Mouse (Mus musculus) urinary bladder, postnatal 4 days (tissue): ENCODE measurements at regions not wholly inside any gene's neighbourhood (a gene's known extent, or its start where the extent isn't known, plus 50 kb on each side); places are given as distances from the start of the nearest gene placed in this dataset.

ENCODE experiments used
- DNase-seq, 2 experiments: peaks; one replicate each; pipeline ENCODE4 v3.0.0; 2021 to 2022; ENCODE audit warnings: low spot score in 2 of 2

DNA sequence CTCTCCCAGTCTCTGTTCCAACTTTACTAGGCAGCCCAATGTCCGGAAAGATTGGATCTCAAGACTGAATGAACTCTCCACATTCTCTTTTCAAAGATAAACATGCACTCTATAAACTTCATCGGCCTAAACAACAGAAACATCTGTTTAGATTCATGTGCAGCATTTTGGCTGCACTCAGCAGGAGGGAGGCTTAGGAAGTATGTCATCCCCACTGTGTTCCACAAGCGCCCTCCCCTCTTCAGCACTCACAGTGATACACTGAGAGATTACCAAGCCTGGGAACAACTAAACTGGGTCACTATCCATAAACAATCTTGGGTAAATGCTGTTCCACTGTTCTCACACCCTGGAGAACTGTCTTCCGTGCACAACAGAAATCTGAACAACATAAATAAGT, 185.5 kb upstream of the Gm11114 start:
- peak in 1 of 2 experiments; percentile 21 for DNase-seq

DNA sequence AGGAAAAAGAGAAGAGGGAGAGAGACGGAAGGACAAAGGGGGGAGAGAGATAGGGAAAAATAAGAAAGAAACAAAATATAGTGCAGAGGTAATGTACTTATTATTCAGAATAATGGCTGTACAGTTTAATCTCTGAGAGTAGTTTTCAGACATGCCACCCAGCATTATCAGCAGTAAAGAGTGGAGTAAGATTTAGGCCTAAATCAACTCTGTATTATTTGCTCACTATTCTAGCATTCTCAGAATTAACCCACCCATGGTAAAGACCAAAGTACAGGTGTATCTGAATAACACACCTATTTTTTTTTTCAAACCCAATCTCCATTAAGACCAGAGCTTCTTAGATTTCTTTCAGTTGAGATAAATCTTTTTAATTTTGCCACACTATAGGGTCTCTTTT, 177.7 kb upstream of the Gm11114 start:
- DNase-seq, result no peak

- DNase-seq, result no peak
These were observed 175.6 kb upstream of the Gm11114 start for GRCm38 (mm10) chr9:85136715-85137582.

DNA sequence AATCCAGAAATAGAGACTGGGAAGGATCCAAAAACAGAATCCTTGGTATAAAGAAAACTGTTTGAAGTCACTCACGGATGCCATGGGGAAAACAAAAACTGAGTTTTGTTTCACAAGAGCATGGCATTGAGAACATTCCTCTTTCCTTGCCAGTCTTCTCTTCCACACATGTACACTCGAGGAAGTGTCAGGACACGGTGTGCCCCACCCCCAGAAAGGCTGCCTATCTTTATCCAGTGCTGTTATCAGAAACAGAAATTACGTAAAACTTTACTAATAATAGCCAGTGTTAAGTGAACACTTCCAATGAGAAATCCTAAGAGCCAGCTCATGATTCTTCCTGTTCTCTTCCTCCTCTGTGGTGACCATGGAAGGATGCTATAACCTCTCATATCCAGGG, 172.7 kb upstream of the Gm11114 start:
- DNase-seq, result no peak

DNA sequence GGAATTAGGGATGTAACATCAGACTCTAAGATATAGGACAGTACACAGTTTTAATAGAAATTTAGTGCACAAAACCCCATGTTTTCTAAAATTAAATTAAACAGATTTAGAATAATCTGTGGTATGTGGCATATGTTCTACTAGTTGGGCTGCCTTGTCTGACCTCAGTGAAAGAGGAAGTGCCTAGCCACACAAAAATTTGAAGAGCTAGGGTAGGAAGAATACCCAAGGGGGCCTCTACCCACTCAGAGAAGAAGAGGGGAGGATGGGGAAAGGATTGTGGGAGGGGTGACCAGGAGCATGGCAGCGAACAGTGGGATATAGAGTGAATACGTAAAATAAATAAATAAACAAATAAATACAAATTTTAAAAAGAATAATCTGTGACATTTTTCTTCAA, 168.2 kb upstream of the Gm11114 start:
- DNase-seq, result no peak

- DNase-seq, result no peak
These were observed 146.9 kb upstream of the Gm11114 start for GRCm38 (mm10) chr9:85165632-85166031.

GRCm38 (mm10) chr9:85167243-85167642, 145.3 kb upstream of the Gm11114 start:
- DNase-seq, result no peak

DNA sequence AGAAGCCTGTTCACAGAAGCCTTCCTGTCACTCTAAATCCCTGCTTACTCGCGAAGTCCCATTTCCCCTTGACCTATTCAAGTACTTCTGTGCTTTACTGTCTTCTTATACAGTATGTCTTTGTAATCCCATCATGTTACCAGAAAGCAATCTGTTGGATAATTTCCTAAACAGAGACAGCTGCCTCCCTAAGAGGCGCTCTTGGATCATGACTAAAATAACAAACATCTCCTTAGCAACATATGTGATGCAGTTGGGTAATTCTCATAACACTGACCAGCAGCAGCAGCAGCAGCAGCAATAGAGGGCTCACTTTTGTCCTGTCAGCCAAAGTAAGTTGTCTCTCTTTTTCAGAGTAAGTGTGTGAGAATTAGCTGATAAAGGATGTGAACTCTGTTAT, 138.1 kb upstream of the Gm11114 start:
- DNase-seq, result no peak

- no peak for DNase-seq
These were observed 111.4 kb upstream of the Gm11114 start for GRCm38 (mm10) chr9:85201202-85201601.

- DNase-seq, result no peak
These were observed 87.7 kb upstream of the Gm11114 start for GRCm38 (mm10) chr9:85224870-85225269.
